Mouse (Mus musculus): ENCODE results near the gene 4933428M09Rik. TPM values are rescaled to one million over a fixed set of nuclear protein-coding genes. Genes with fewer than 3 reads are reported as not detected.

Gene 4933428M09Rik
- polyA plus RNA-seq, 1 experiment from 2014 or later = not detected

DNA sequence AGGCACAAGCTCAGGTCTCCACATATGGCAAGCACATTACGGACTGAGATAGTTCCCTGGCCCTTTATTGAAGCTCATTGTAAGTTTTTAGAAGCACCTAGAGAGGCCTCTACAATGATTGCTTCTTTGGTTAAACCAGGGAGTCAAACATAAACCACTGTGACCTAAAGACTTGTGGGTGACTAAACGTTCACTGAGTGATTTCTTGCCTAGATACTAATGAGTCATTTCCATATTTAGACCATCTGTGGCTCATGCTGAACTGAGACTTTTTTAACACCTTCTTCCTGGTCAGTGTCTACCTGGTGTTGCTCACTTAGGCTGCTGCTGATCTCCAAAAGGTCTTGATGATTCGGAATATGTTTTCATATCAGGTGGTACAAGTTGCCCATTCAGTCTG is 42.9 kb downstream of the 4933428M09Rik start:
- ATAC-seq (ENCODE audit: low FRiP score) = no peak
- Histone ChIP-seq H3K4me2 (no peak overlapping the region), H3K27ac (no peak overlapping the region), H3K9ac (no peak overlapping the region), H3K27me3 (0 out of 2 replicates have a peak, but pooled peaks cover 2% of the 10 kb centered on the region), H3K9me3 (no peaks in the 10 kb centered on the region), H3K4me1 (no peaks in the 10 kb centered on the region; the same call in 1 of the 2 replicates), H3K4me3 (replicated peaks) (no peak overlapping the region), H3K36me3 (replicated peaks) (no peaks in the 10 kb centered on the region)
- 89% methylated on average over 3 of the region's 3 CpGs for WGBS

Other genes starting within 250 kb of the 4933428M09Rik start
- not detected in 2 replicates for gene Serpina7, start 94.0 kb upstream of the 4933428M09Rik start, polyA plus RNA-seq (2016; fragmentation: Nextera tagmentation; extraction: Ambion mirVana)
- gene 4930513O06Rik, start 93.0 kb upstream of the 4933428M09Rik start, polyA plus RNA-seq (2016; fragmentation: Nextera tagmentation; extraction: Ambion mirVana) = not detected in 2 replicates
- 13.7 and 13.8 TPM in 2 replicates for gene Mum1l1, start 30.8 kb downstream of the 4933428M09Rik start, polyA plus RNA-seq (2016; fragmentation: Nextera tagmentation; extraction: Ambion mirVana)
- gene Trap1a, start 154.5 kb downstream of the 4933428M09Rik start, polyA plus RNA-seq (2016; fragmentation: Nextera tagmentation; extraction: Ambion mirVana) = not detected in 2 replicates

Data from forebrain, embryonic 12.5 days (tissue).